ENCODE assay signal across 9 mouse cellular contexts in the genomic region with DNA sequence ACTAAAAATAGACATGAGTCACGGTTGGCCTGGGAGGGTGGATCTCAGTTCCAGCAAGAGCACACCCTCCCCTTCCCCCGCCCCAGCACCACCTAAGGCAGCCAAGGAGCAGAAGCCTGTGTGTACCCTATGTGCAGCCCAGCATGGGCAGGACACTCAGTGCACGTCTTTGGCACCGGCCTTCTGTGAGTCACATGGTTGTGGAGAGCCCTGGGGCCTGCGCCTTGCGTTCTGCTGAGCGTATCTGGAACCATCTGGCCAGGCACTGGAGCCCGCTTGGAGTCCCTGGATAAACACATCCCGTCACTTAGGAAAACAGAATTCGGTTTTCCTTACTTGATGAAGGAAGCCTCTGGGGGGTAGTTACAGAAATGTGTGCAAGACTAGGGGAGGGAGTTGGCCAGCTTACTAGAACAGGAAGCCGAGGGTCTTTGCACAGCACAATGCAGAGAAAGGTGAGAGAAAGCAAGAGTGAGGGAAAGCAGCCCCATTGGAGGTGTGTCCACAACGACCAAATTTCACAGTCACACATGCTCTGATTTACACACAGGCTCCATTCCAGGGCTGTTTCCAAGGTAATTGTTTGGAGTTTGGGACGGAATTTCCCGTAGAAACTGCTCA. TPM values are rescaled to one million over a fixed set of nuclear protein-coding genes. Genes with fewer than 3 reads are reported as not detected.
A peak's percentile ranks its signal among the peaks of the same experiment; 100 is the strongest.
DNase-seq lines count a peak whose midpoint lies in the region; ATAC-seq and TF ChIP-seq lines count a peak whose summit lies in the region.
"Had no signal": no experiment of that assay in that cellular context is flagged by ENCODE, and none has a peak within 500 bp of the region (broad histone marks: within the 10 kb centered on the region; RNA-seq: fewer than 3 reads in every experiment).

No protein-coding gene starts in this region.

- no peaks in the 10 kb centered on the region for H3K36me3 ChIP-seq in stomach, postnatal 0 days (ENCODE audit: control insufficient read depth, insufficient read depth, low read length)

- no peaks in the 10 kb centered on the region for H3K27me3 ChIP-seq in stomach, postnatal 0 days (ENCODE audit: control insufficient read depth, insufficient read depth, low read length)

- 0 out of 2 replicates have a peak overlapping the region, but pooled peaks have one; percentile 11 for H3K4me2 ChIP-seq in stomach, postnatal 0 days (replicated peaks; ENCODE audit: low read depth)

- intact Hi-C loops in left cerebral cortex, postnatal 14 days (cut with DNase I) = no loop called here

- peak; percentile 21 to 75 for DNase-seq in left cerebral cortex, postnatal 14 days (ENCODE audit: low spot score in 2 of 2)
- DNase-seq in left cerebral cortex, adult 11 months (ENCODE audit: low spot score) = no peak
- DNase-seq in embryo, embryonic 10 days (ENCODE audit: low spot score) = peak; percentile 48
- DNase-seq in heart, adult 8-10 months (ENCODE audit: low spot score) = peak; percentile 77
- DNase-seq in kidney, adult 8-10 months = peak; percentile 25 to 43
- DNase-seq in lung, adult 2 months = peak; percentile 24
- DNase-seq in stomach, postnatal 0 days (ENCODE audit: low spot score) = peak; percentile 76

- WGBS in lung, adult 2 months = 31% methylated on average over 14 of the region's 14 CpGs
- 12% methylated on average over 14 of the region's 14 CpGs for WGBS in stomach, postnatal 0 days

- peak overlapping the region; percentile 78 for H3K27ac ChIP-seq in stomach, postnatal 0 days (replicated peaks)
- H3K27ac ChIP-seq: left cerebral cortex, adult 2 months had no signal

- H3K4me1 ChIP-seq in lung, adult 2 months (ENCODE audit: control insufficient read depth, insufficient read depth, low read length) = no peaks in the 10 kb centered on the region; the same call in 1 of the 2 replicates
- peaks cover 6% of the 10 kb centered on the region; the same call in 1 of the 2 replicates for H3K4me1 ChIP-seq in stomach, postnatal 0 days (replicated peaks; ENCODE audit: control insufficient read depth, insufficient read depth)

- H3K4me3 ChIP-seq in lung, adult 2 months (replicated peaks; ENCODE audit: extremely low read depth, low read depth, low read length) = no peak overlapping the region
- H3K4me3 ChIP-seq in stomach, postnatal 0 days (ENCODE audit: low read depth, low read length) = no peak overlapping the region
- H3K4me3 ChIP-seq: left cerebral cortex, adult 2 months had no signal

- no peaks in the 10 kb centered on the region for H3K9me3 ChIP-seq in stomach, postnatal 0 days (ENCODE audit: control insufficient read depth, low read length)

- TF ChIP-seq EP300 in stomach, postnatal 0 days (optimal IDR thresholded peaks at IDR 0.05) = no peak

- no peak overlapping the region for H3K9ac ChIP-seq in stomach, postnatal 0 days (ENCODE audit: low read length)

- TF ChIP-seq CTCF in lung, adult 2 months (IDR thresholded peaks at IDR 0.05; ENCODE audit: insufficient read depth, low read length) = no peak
- TF ChIP-seq CTCF in stomach, postnatal 0 days (IDR thresholded peaks at IDR 0.05; ENCODE audit: low read depth) = no peak

- ATAC-seq in stomach, postnatal 0 days (ENCODE audit: low FRiP score, low TSS enrichment) = peak; percentile 95
- no peak for ATAC-seq in CD4-positive, CD25-positive, alpha-beta regulatory T cell, adult 4 months

- no peak for TF ChIP-seq POLR2A in lung, adult 2 months (IDR thresholded peaks at IDR 0.05; ENCODE audit: borderline replicate concordance, extremely low read depth, low read depth, low read length)

RNA-seq across cellular contexts. Expression of a gene that starts 18.0 kb away (rescaled TPM):
- under 1 TPM; 0.51 to 0.64 TPM for total RNA-seq in left cerebral cortex, postnatal 14 days (2021)
- 1 to 10 TPM in 2 of 4 experiments, under 1 TPM in 2; 0.75 to 1.5 (median 1.1) TPM for total RNA-seq in heart, adult 8-10 months (2022)
- polyA plus RNA-seq in lung, adult 2 months (2012; rRNA removed) = 10.3 and 13.5 TPM in 2 replicates
- polyA plus RNA-seq in stomach, postnatal 0 days (2015; fragmentation: Nextera tagmentation; extraction: Ambion mirVana) = 8.8 and 9.8 TPM in 2 replicates
- polyA plus RNA-seq in CD4-positive, CD25-positive, alpha-beta regulatory T cell, adult 4 months (2017; shearing (Covaris generic)) = not detected

RNA-seq across cellular contexts. Expression of a gene that starts 53.1 kb away (rescaled TPM):
- total RNA-seq in left cerebral cortex, postnatal 14 days (2021) = 1 to 10 TPM; 6.5 to 7.1 TPM
- 10 to 100 TPM in 3 of 4 experiments, 1 to 10 TPM in 1; 9.9 to 29.8 (median 23.8) TPM for total RNA-seq in heart, adult 8-10 months (2022)
- 49.7 and 71.8 TPM in 2 replicates for polyA plus RNA-seq in lung, adult 2 months (2012; rRNA removed)
- polyA plus RNA-seq in stomach, postnatal 0 days (2015; fragmentation: Nextera tagmentation; extraction: Ambion mirVana) = 56.9 and 60.5 TPM in 2 replicates
- polyA plus RNA-seq in CD4-positive, CD25-positive, alpha-beta regulatory T cell, adult 4 months (2017; shearing (Covaris generic)) = not detected

RNA-seq across cellular contexts. Expression of a gene that starts 56.1 kb away (rescaled TPM):
- not detected for total RNA-seq in left cerebral cortex, postnatal 14 days (2021)
- total RNA-seq in heart, adult 8-10 months (2022) = not detected
- polyA plus RNA-seq in lung, adult 2 months (2012; rRNA removed) = not detected in 2 replicates
- polyA plus RNA-seq in stomach, postnatal 0 days (2015; fragmentation: Nextera tagmentation; extraction: Ambion mirVana) = not detected in 2 replicates
- not detected for polyA plus RNA-seq in CD4-positive, CD25-positive, alpha-beta regulatory T cell, adult 4 months (2017; shearing (Covaris generic))
- total RNA-seq: left cerebral cortex, adult 2 months had no signal

Comparison
In these comparisons a context has a peak if more than half of its experiments do, and no peak if none do; other contexts are left out.
1. RNA of a gene that starts 53.1 kb away (polyA plus RNA-seq): 49.7 to 71.8 TPM in lung, adult 2 months and 56.9 to 60.5 TPM in stomach, postnatal 0 days; not detected in CD4-positive, CD25-positive, alpha-beta regulatory T cell, adult 4 months; every median in the first group is over 10 times any median in the second.